Mouse (Mus musculus) forebrain, embryonic 10.5 days (tissue): ENCODE data around the gene Trem2. TPM values are rescaled to one million over a fixed set of nuclear protein-coding genes. Genes with fewer than 3 reads are reported as not detected.

ENCODE experiments used
- DNase-seq: peaks from one replicate; pipeline ENCODE4 v3.0.0-alpha.2; 2017; ENCODE audit warnings: low spot score; ENCODE audit errors: extremely low spot score
- H3K27ac ChIP-seq: fragments of 300-500 bp; sonication (generic); 2 replicates; pipeline ENCODE4 v1.5.1; 2016; ENCODE audit warnings: mild to moderate bottlenecking
- H3K27me3 ChIP-seq: fragments of 300-500 bp; sonication (generic); 2 replicates; pipeline ENCODE4 v1.6.1; 2016; ENCODE audit warnings: mild to moderate bottlenecking; ENCODE audit not compliant: poor library complexity, severe bottlenecking
- H3K36me3 ChIP-seq: fragments of 300-500 bp; sonication (generic); replicated peaks from 2 replicates; pipeline ENCODE4 v1.6.1; 2016; ENCODE audit warnings: mild to moderate bottlenecking, moderate library complexity
- H3K4me1 ChIP-seq: fragments of 300-500 bp; sonication (generic); 2 replicates; pipeline ENCODE4 v1.6.1; 2016
- H3K4me3 ChIP-seq: fragments of 300-500 bp; sonication (generic); 2 replicates; pipeline ENCODE4 v1.5.1; 2016; ENCODE audit warnings: mild to moderate bottlenecking, moderate library complexity
- H3K9me3 ChIP-seq: fragments of 300-500 bp; sonication (generic); 2 replicates; pipeline ENCODE4 v1.6.1; 2016; ENCODE audit warnings: mild to moderate bottlenecking, moderate library complexity
- WGBS: fragments of 180-500 bp; shearing (Covaris S2); methylation state at CpG from one replicate; pipeline ENCODE4 v1.1.7; 2016; 5-methylcytosine and 5-hydroxymethylcytosine counted together
- polyA plus RNA-seq: library from polyadenylated mRNA; unstranded; fragments of >200 nt; fragmentation: Nextera tagmentation; extraction: Ambion mirVana; gene quantifications from 2 replicates; pipeline ENCODE4 v1.2.1, GENCODE M21; 2016

Trem2 gene
- polyA plus RNA-seq, 1 experiment from 2014 or later: 0.87 TPM

- Histone ChIP-seq H3K4me3 (no peak overlapping the region), H3K36me3 (no peaks in the 10 kb centered on the region), H3K4me1 (no peaks in the 10 kb centered on the region), H3K9me3 (no peaks in the 10 kb centered on the region), H3K27me3 (no peaks in the 10 kb centered on the region), H3K27ac (no peak overlapping the region)
- no peak for DNase-seq
- 66% methylated on average over 2 of the region's 2 CpGs for WGBS
Observed at GRCm38 (mm10) chr17:48357892-48358291, 11.7 kb downstream of the Trem2 start.

GRCm38 (mm10) chr17:48359616-48360015 lies 13.4 kb downstream of the Trem2 start, which contains the start of gene Treml1:
TSS of gene Treml1 (plus strand) at chr17:48359916.
- no peak for DNase-seq
- Histone ChIP-seq H3K27me3 (no peaks in the 10 kb centered on the region), H3K36me3 (no peaks in the 10 kb centered on the region), H3K4me1 (no peaks in the 10 kb centered on the region), H3K4me3 (no peak within 1 kb of the TSS), H3K9me3 (no peaks in the 10 kb centered on the region), H3K27ac (no peak within 1 kb of the TSS)
- WGBS: 87% methylated on average over 7 of the region's 7 CpGs

- Histone ChIP-seq H3K27ac (no peak overlapping the region), H3K27me3 (no peaks in the 10 kb centered on the region), H3K4me3 (no peak overlapping the region), H3K9me3 (no peaks in the 10 kb centered on the region), H3K36me3 (no peaks in the 10 kb centered on the region), H3K4me1 (peaks cover 1% of the 10 kb centered on the region)
- 78% methylated on average over 4 of the region's 4 CpGs for WGBS
- DNase-seq: no peak
Observed at GRCm38 (mm10) chr17:48360462-48360861, 14.3 kb downstream of the Trem2 start.

GRCm38 (mm10) chr17:48362346-48362745 lies 16.1 kb downstream of the Trem2 start:
- H3K4me1 ChIP-seq: peaks cover 7% of the 10 kb centered on the region
- DNase-seq: no peak
- H3K9me3 ChIP-seq: no peaks in the 10 kb centered on the region
- no peak overlapping the region for H3K27ac ChIP-seq
- no peak overlapping the region for H3K4me3 ChIP-seq
- WGBS: 91% methylated on average over 3 of the region's 3 CpGs
- no peaks in the 10 kb centered on the region for H3K36me3 ChIP-seq
- no peaks in the 10 kb centered on the region for H3K27me3 ChIP-seq

GRCm38 (mm10) chr17:48362966-48363365 lies 16.8 kb downstream of the Trem2 start:
- Histone ChIP-seq H3K4me1 (peaks cover 7% of the 10 kb centered on the region), H3K4me3 (no peak overlapping the region), H3K27ac (no peak overlapping the region), H3K27me3 (no peaks in the 10 kb centered on the region), H3K36me3 (no peaks in the 10 kb centered on the region), H3K9me3 (no peaks in the 10 kb centered on the region)
- WGBS: 94% methylated on average over 8 of the region's 8 CpGs
- DNase-seq: no peak

- no peak for DNase-seq
- no peaks in the 10 kb centered on the region for H3K9me3 ChIP-seq
- H3K27me3 ChIP-seq: no peaks in the 10 kb centered on the region
- H3K4me3 ChIP-seq: no peak overlapping the region
- H3K36me3 ChIP-seq: no peaks in the 10 kb centered on the region
- peaks cover 7% of the 10 kb centered on the region for H3K4me1 ChIP-seq
- no peak overlapping the region for H3K27ac ChIP-seq
- 83% methylated on average over 6 of the region's 6 CpGs for WGBS
Observed at GRCm38 (mm10) chr17:48363421-48363965, 17.3 kb downstream of the Trem2 start.

GRCm38 (mm10) chr17:48365511-48366155 lies 19.4 kb downstream of the Trem2 start:
- DNase-seq: no peak
- H3K27ac ChIP-seq: no peak overlapping the region
- H3K27me3 ChIP-seq: no peaks in the 10 kb centered on the region
- H3K9me3 ChIP-seq: no peaks in the 10 kb centered on the region
- H3K36me3 ChIP-seq: no peaks in the 10 kb centered on the region
- 80% methylated on average over 9 of the region's 9 CpGs for WGBS
- no peak overlapping the region for H3K4me3 ChIP-seq
- peaks cover 7% of the 10 kb centered on the region for H3K4me1 ChIP-seq

- Histone ChIP-seq H3K27me3 (no peaks in the 10 kb centered on the region), H3K4me1 (peaks cover 7% of the 10 kb centered on the region), H3K4me3 (no peak overlapping the region), H3K9me3 (no peaks in the 10 kb centered on the region), H3K36me3 (no peaks in the 10 kb centered on the region), H3K27ac (no peak overlapping the region)
- 93% methylated on average over 5 of the region's 5 CpGs for WGBS
- no peak for DNase-seq
Observed at GRCm38 (mm10) chr17:48366806-48367205, 20.6 kb downstream of the Trem2 start.

GRCm38 (mm10) chr17:48371621-48372020 lies 25.4 kb downstream of the Trem2 start:
- Histone ChIP-seq H3K36me3 (no peaks in the 10 kb centered on the region), H3K4me3 (no peak overlapping the region), H3K27me3 (no peaks in the 10 kb centered on the region), H3K27ac (no peak overlapping the region), H3K4me1 (no peaks in the 10 kb centered on the region), H3K9me3 (no peaks in the 10 kb centered on the region)
- DNase-seq: no peak

GRCm38 (mm10) chr17:48372987-48373386 lies 26.8 kb downstream of the Trem2 start:
- Histone ChIP-seq H3K9me3 (no peaks in the 10 kb centered on the region), H3K36me3 (no peaks in the 10 kb centered on the region), H3K27me3 (no peaks in the 10 kb centered on the region), H3K27ac (no peak overlapping the region), H3K4me3 (no peak overlapping the region), H3K4me1 (no peaks in the 10 kb centered on the region)
- WGBS: 78% methylated on average over 8 of the region's 8 CpGs
- DNase-seq: no peak

- no peaks in the 10 kb centered on the region for H3K36me3 ChIP-seq
- 77% methylated on average over 1 of the region's 1 CpGs for WGBS
- no peak for DNase-seq
Observed at GRCm38 (mm10) chr17:48376102-48376501, 29.9 kb downstream of the Trem2 start.

GRCm38 (mm10) chr17:48379050-48379449 lies 32.8 kb downstream of the Trem2 start:
- Histone ChIP-seq H3K4me3 (no peak overlapping the region), H3K9me3 (no peaks in the 10 kb centered on the region), H3K36me3 (no peaks in the 10 kb centered on the region), H3K27me3 (no peaks in the 10 kb centered on the region), H3K27ac (no peak overlapping the region), H3K4me1 (no peaks in the 10 kb centered on the region)
- DNase-seq: no peak

More at GRCm38 (mm10) chr17:48376102-48376501, 29.9 kb downstream of the Trem2 start:
- H3K4me3 ChIP-seq: no peak overlapping the region
- no peaks in the 10 kb centered on the region for H3K9me3 ChIP-seq
- no peak overlapping the region for H3K27ac ChIP-seq
- no peaks in the 10 kb centered on the region for H3K4me1 ChIP-seq
- no peaks in the 10 kb centered on the region for H3K27me3 ChIP-seq

- no peak overlapping the region for H3K27ac ChIP-seq
- no peak overlapping the region for H3K4me3 ChIP-seq
- DNase-seq: no peak
- H3K4me1 ChIP-seq: no peaks in the 10 kb centered on the region
- H3K36me3 ChIP-seq: peaks cover 54% of the 10 kb centered on the region
- no peaks in the 10 kb centered on the region for H3K9me3 ChIP-seq
- 88% methylated on average over 2 of the region's 2 CpGs for WGBS
- H3K27me3 ChIP-seq: no peaks in the 10 kb centered on the region
Observed at GRCm38 (mm10) chr17:48385786-48386461, 39.7 kb downstream of the Trem2 start.
